Mouse (Mus musculus): ENCODE results near the gene Plin2.
"Not testable (repeated sequence)": the region's sequence is repeated elsewhere in the genome, so short reads cannot be mapped to it uniquely, and the experiment has no call there.

DNA sequence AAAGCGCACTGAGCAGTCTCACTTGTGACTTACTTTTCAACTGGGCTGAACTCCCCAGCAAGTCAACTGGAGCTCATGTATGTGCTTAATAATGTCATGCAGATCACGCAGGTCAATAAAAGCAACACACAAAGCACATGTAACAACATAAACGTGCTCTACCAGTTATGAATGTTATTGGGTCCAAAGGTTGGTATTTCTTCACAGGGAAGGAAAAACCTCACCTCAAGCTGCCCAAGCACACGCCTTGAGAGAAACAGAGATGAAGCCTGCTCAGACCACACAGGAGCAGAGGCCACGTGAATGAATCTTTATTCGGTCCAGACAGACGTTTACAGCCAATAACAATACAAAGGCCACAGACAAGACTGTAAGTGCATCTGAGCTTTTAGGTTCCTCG is 13.4 kb downstream of the Plin2 start:
- TF ChIP-seq CTCF, POLR2A (IDR thresholded peaks at IDR 0.05; ENCODE audit: extremely low read depth, insufficient read depth, low read length): not testable (repeated sequence)

Data from cortical plate, adult 2 months (tissue).